Mouse (Mus musculus): Measurements from ENCODE around the gene Rbm33. TPM values are rescaled to one million over a fixed set of nuclear protein-coding genes. Genes with fewer than 3 reads are reported as not detected.

Rbm33 gene
- polyA plus RNA-seq (2012; rRNA removed), result 33.3 and 44.0 TPM in 2 replicates

- H3K4me3 ChIP-seq (ENCODE audit: extremely low read depth, insufficient read depth, insufficient read length), result peak within 1 kb of the TSS; percentile 73
- peak within 1 kb of the TSS; percentile 98 for H3K27ac ChIP-seq (ENCODE audit: insufficient read depth, low read length)
- peaks cover 9% of the 10 kb centered on the region for H3K4me1 ChIP-seq (ENCODE audit: control insufficient read depth, insufficient read depth, insufficient read length)
- WGBS, result under 1% methylated on average over 76 of the region's 76 CpGs
- H3K36me3 ChIP-seq (ENCODE audit: control insufficient read depth, insufficient read depth, low read length), result no peaks in the 10 kb centered on the region
- TF ChIP-seq CTCF (IDR thresholded peaks at IDR 0.05; ENCODE audit: extremely low read depth, insufficient read depth, insufficient read length, insufficient replicate concordance) (no peak), POLR2A (IDR thresholded peaks at IDR 0.05; ENCODE audit: low read depth, low read length) (peak; percentile 79)
- DNase-seq (ENCODE audit: low read depth in 1 of 2, low spot score in 2 of 2), result peak; percentile 71 to 85
- H3K27me3 ChIP-seq (ENCODE audit: control insufficient read depth, insufficient read depth, low read length), result no peaks in the 10 kb centered on the region
These were observed at the start of gene Rbm33 for GRCm38 (mm10) chr5:28316722-28317245. Rbm33 (plus strand) TSS chr5:28317121.

DNA sequence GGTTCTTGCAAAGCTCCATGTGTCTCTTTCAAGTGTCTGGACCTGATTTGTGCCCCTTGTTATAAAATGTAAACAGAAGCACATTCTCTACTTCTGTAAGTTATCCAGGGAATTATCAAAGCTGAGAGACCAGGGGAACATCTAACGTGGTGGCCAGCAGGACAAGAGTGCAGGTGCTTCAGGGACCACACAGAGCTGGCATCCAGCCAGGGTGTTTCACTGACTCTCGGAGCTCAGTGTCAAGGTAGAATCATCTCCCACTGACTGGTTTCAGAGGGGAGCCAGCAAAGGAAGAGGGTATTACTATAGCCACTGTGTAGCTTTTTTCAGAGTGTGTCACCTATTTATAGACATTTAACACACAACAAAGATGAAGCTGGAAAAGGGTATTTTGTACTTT is 49.3 kb upstream of the Rbm33 start:
- no peak for TF ChIP-seq CTCF (IDR thresholded peaks at IDR 0.05; ENCODE audit: extremely low read depth, insufficient read depth, insufficient read length, insufficient replicate concordance)
- no peak for TF ChIP-seq POLR2A (IDR thresholded peaks at IDR 0.05; ENCODE audit: low read depth, low read length)
- Histone ChIP-seq H3K36me3 (ENCODE audit: control insufficient read depth, insufficient read depth, low read length) (no peaks in the 10 kb centered on the region), H3K27ac (ENCODE audit: insufficient read depth, low read length) (no peak overlapping the region), H3K27me3 (ENCODE audit: control insufficient read depth, insufficient read depth, low read length) (no peaks in the 10 kb centered on the region), H3K4me1 (ENCODE audit: control insufficient read depth, insufficient read depth, insufficient read length) (peaks cover 14% of the 10 kb centered on the region; the same call in 1 of the 2 replicates), H3K4me3 (ENCODE audit: extremely low read depth, insufficient read depth, insufficient read length) (no peak overlapping the region)
- 43% methylated on average over 2 of the region's 2 CpGs for WGBS
- DNase-seq (ENCODE audit: low read depth in 1 of 2, low spot score in 2 of 2), result no peak

DNA sequence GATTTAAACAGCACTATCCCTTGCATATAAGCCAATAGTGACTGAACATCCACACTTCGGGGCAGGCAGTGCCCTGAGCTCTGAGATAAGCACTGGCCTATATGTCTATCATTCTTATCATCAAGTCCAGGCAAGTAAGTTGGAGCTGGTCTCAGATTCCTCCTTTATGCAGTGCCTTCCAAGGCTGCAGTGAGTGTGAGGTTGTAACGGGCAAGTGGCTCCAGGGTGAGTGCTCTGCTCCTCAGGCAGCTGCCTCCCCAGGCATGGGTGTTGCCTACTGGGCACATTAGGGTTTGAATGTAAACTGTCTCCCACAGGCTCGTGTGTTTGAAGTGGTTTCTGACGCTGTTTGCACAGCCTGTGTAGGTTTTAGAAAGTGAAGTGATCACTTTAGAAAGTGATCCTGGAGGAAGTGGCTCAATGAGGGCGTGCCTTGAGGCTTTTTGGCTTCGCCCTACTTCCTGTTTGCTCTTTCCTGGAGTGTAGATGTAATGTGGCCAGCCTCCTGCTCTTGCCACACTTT is 47.4 kb upstream of the Rbm33 start:
- TF ChIP-seq CTCF (IDR thresholded peaks at IDR 0.05; ENCODE audit: extremely low read depth, insufficient read depth, insufficient read length, insufficient replicate concordance), result no peak
- no peak for TF ChIP-seq POLR2A (IDR thresholded peaks at IDR 0.05; ENCODE audit: low read depth, low read length)
- Histone ChIP-seq H3K4me1 (ENCODE audit: control insufficient read depth, insufficient read depth, insufficient read length) (peaks cover 14% of the 10 kb centered on the region; the same call in 1 of the 2 replicates), H3K27ac (ENCODE audit: insufficient read depth, low read length) (0 out of 2 replicates have a peak overlapping the region, but pooled peaks have one; percentile 7), H3K4me3 (ENCODE audit: extremely low read depth, insufficient read depth, insufficient read length) (no peak overlapping the region; the same call in 1 of the 2 replicates), H3K36me3 (ENCODE audit: control insufficient read depth, insufficient read depth, low read length) (no peaks in the 10 kb centered on the region), H3K27me3 (ENCODE audit: control insufficient read depth, insufficient read depth, low read length) (no peaks in the 10 kb centered on the region)
- WGBS, result 10% methylated on average over 6 of the region's 6 CpGs
- peak; percentile 21 to 46 for DNase-seq (ENCODE audit: low read depth in 1 of 2, low spot score in 2 of 2)

DNA sequence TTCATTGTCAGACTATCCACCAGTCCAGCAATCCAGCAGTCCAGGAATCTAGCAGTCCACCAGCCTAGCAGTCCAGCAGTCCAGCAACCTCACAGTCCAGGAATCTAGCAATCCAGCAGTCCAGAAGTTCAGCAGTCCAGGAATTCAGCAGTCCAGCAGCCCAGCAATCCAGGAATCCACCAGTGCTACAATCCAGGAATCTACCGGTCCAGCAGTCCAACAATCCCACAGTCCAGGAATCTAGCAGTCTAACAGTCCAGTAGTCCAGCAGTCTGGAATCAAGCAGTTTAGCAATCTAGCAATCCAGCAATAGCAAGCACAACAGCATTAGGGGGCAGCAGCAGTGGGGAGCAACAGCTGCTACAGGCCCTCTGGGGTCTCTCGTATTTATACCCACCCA is 44.1 kb upstream of the Rbm33 start:
- TF ChIP-seq CTCF (IDR thresholded peaks at IDR 0.05; ENCODE audit: extremely low read depth, insufficient read depth, insufficient read length, insufficient replicate concordance) (no peak), POLR2A (IDR thresholded peaks at IDR 0.05; ENCODE audit: low read depth, low read length) (no peak)
- DNase-seq (ENCODE audit: low read depth in 1 of 2, low spot score in 2 of 2), result no peak
- WGBS, result 81% methylated on average over 2 of the region's 2 CpGs

GRCm38 (mm10) chr5:28277279-28277678 is 39.6 kb upstream of the Rbm33 start:
- TF ChIP-seq POLR2A (IDR thresholded peaks at IDR 0.05; ENCODE audit: low read depth, low read length), result no peak
- no peak for TF ChIP-seq CTCF (IDR thresholded peaks at IDR 0.05; ENCODE audit: extremely low read depth, insufficient read depth, insufficient read length, insufficient replicate concordance)
- no peak overlapping the region for H3K27ac ChIP-seq (ENCODE audit: insufficient read depth, low read length)
- H3K4me1 ChIP-seq (ENCODE audit: control insufficient read depth, insufficient read depth, insufficient read length), result no peaks in the 10 kb centered on the region
- H3K27me3 ChIP-seq (ENCODE audit: control insufficient read depth, insufficient read depth, low read length), result no peaks in the 10 kb centered on the region
- no peaks in the 10 kb centered on the region for H3K36me3 ChIP-seq (ENCODE audit: control insufficient read depth, insufficient read depth, low read length)
- 83% methylated on average over 2 of the region's 2 CpGs for WGBS
- no peak for DNase-seq (ENCODE audit: low read depth in 1 of 2, low spot score in 2 of 2)
- no peak overlapping the region for H3K4me3 ChIP-seq (ENCODE audit: extremely low read depth, insufficient read depth, insufficient read length)

More for the DNA sequence above, 44.1 kb upstream of the Rbm33 start:
- no peak overlapping the region for H3K4me3 ChIP-seq (ENCODE audit: extremely low read depth, insufficient read depth, insufficient read length)
- no peaks in the 10 kb centered on the region for H3K36me3 ChIP-seq (ENCODE audit: control insufficient read depth, insufficient read depth, low read length)
- no peak overlapping the region for H3K27ac ChIP-seq (ENCODE audit: insufficient read depth, low read length)
- peaks cover 14% of the 10 kb centered on the region; the same call in 1 of the 2 replicates for H3K4me1 ChIP-seq (ENCODE audit: control insufficient read depth, insufficient read depth, insufficient read length)
- H3K27me3 ChIP-seq (ENCODE audit: control insufficient read depth, insufficient read depth, low read length), result no peaks in the 10 kb centered on the region

DNA sequence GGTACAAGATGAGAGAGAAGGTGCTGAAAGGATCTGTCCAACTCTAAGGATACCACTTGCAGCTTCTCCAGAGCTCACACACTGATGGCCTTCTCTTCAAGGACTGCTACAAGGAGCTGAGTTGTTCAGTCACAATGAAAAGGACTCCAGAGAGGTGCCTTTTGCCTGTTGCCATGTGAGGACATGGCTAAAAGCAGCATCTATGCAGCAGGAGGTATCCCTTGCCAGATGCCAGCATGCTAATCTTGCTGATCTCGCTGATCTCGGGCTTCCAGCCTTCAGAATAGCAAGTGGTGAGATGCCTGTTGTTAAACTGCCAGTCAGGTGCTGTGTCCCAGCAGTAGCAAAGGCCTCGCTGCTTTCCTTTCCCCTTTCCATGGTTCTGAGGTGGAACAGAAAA is 27.8 kb upstream of the Rbm33 start:
- Histone ChIP-seq H3K4me3 (ENCODE audit: extremely low read depth, insufficient read depth, insufficient read length) (no peak overlapping the region), H3K36me3 (ENCODE audit: control insufficient read depth, insufficient read depth, low read length) (no peaks in the 10 kb centered on the region), H3K4me1 (ENCODE audit: control insufficient read depth, insufficient read depth, insufficient read length) (no peaks in the 10 kb centered on the region), H3K27me3 (ENCODE audit: control insufficient read depth, insufficient read depth, low read length) (no peaks in the 10 kb centered on the region), H3K27ac (ENCODE audit: insufficient read depth, low read length) (no peak overlapping the region)
- WGBS, result 76% methylated on average over 3 of the region's 3 CpGs
- DNase-seq (ENCODE audit: low read depth in 1 of 2, low spot score in 2 of 2), result no peak
- TF ChIP-seq CTCF (IDR thresholded peaks at IDR 0.05; ENCODE audit: extremely low read depth, insufficient read depth, insufficient read length, insufficient replicate concordance) (no peak), POLR2A (IDR thresholded peaks at IDR 0.05; ENCODE audit: low read depth, low read length) (no peak)

DNA sequence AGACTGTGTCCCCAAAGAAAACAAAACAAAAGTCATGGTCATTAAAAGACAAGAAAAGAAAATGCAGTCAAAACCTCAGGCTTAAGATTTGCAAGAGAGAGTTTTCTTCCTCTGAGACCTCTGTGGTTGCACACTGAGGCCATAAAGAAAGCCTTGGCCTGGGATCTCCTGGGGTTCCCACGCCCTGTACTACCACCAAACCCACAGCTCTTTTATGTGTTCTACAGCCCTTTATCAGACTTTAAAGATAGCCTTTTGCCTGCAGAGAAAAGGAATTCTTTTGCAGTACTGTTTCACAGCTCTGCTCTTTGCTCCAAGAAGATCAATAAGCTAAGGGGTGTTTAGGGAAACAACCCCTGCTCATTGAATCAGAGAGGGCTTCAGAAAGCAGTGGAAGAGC is 26.3 kb upstream of the Rbm33 start:
- WGBS, result 27% methylated on average over 1 of the region's 1 CpGs
- Histone ChIP-seq H3K4me3 (ENCODE audit: extremely low read depth, insufficient read depth, insufficient read length) (no peak overlapping the region), H3K4me1 (ENCODE audit: control insufficient read depth, insufficient read depth, insufficient read length) (no peaks in the 10 kb centered on the region), H3K27me3 (ENCODE audit: control insufficient read depth, insufficient read depth, low read length) (no peaks in the 10 kb centered on the region), H3K27ac (ENCODE audit: insufficient read depth, low read length) (no peak overlapping the region), H3K36me3 (ENCODE audit: control insufficient read depth, insufficient read depth, low read length) (no peaks in the 10 kb centered on the region)
- TF ChIP-seq POLR2A (IDR thresholded peaks at IDR 0.05; ENCODE audit: low read depth, low read length) (no peak), CTCF (IDR thresholded peaks at IDR 0.05; ENCODE audit: extremely low read depth, insufficient read depth, insufficient read length, insufficient replicate concordance) (no peak)
- no peak for DNase-seq (ENCODE audit: low read depth in 1 of 2, low spot score in 2 of 2)

Data from spleen, adult 2 months (tissue).